Mouse (Mus musculus) megakaryocyte, embryonic 14.5 days (primary cell): ENCODE data around the gene Iqca.

Experiments
- FLI1 ChIP-seq: IDR thresholded peaks from 2 replicates; pipeline ENCODE4 v1.6.1; 2012; ENCODE audit warnings: low read length, inconsistent platforms, mixed read lengths
- GATA1 ChIP-seq: IDR thresholded peaks from 3 replicates; pipeline ENCODE4 v1.6.1; 2012; ENCODE audit warnings: mixed read lengths, low read length, inconsistent platforms, borderline replicate concordance

GRCm38 (mm10) chr1:90074779-90075178, 78.4 kb downstream of the Iqca start:
- no peak for TF ChIP-seq GATA1
- TF ChIP-seq FLI1: no peak
